Mouse (Mus musculus): ENCODE data around the gene Islr. TPM values are rescaled to one million over a fixed set of nuclear protein-coding genes. Genes with fewer than 3 reads are reported as not detected.

Islr gene
- polyA plus RNA-seq, 1 experiment from 2014 or later, result 4.2 TPM

- no peak for DNase-seq
- Histone ChIP-seq H3K9me3 (replicated peaks) (no peaks in the 10 kb centered on the region), H3K4me3 (replicated peaks) (no peak overlapping the region), H3K4me2 (no peak overlapping the region), H3K27ac (no peak overlapping the region), H3K4me1 (replicated peaks) (peaks cover 24% of the 10 kb centered on the region), H3K27me3 (peaks cover 99% of the 10 kb centered on the region), H3K36me3 (no peaks in the 10 kb centered on the region), H3K9ac (no peak overlapping the region)
- no peak for ATAC-seq (ENCODE audit: low read depth)
- 3% methylated on average over 37 of the region's 37 CpGs for whole genome bisulfite sequencing (ENCODE audit: insufficient replicate concordance)
Observed at GRCm38 (mm10) chr9:58201861-58202549, 2.1 kb downstream of the Islr start.

DNA sequence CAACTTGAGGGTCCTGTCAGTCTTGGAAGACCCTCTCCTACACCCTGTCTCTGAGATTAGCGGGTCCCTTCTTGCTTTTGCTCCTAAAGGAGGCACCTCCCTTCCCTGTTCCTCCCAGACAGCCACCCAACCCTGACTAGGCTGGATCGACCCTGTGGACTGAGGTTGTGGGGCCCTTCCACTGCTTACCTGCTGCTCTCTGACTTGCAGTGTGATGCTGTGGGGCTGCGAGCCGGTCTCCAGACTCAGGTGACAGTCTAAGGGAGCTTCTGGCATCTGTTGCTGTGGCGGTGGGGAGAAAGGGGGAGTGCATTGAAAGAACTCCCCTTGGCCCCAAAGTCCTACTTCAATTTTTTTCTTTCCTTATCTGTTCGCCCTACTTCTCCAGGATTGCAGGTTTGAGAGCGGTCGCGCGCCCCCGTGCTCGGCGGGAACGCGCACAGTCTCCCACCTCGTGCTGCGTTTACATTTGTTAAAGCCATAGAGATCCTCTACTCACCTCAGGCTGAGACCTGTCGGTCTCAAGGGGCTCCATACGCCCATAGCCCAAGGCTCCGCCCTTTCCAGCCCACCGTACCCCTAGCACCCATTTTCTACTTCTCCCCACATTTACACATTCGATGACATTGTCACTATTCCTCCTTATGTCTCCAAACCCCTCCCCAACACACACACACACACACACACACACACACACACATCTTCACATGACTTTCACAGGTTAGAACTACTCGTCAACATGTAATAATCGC lies 2.8 kb downstream of the Islr start:
- H3K9me3 ChIP-seq (replicated peaks), result no peaks in the 10 kb centered on the region
- peaks cover 99% of the 10 kb centered on the region for H3K27me3 ChIP-seq
- no peaks in the 10 kb centered on the region for H3K36me3 ChIP-seq
- H3K4me1 ChIP-seq (replicated peaks), result peaks cover 27% of the 10 kb centered on the region
- H3K4me3 ChIP-seq (replicated peaks), result no peak overlapping the region
- DNase-seq (no peak), ATAC-seq (ENCODE audit: low read depth) (no peak)
- no peak overlapping the region for H3K27ac ChIP-seq
- H3K4me2 ChIP-seq, result no peak overlapping the region
- 2% methylated on average over 24 of the region's 24 CpGs for WGBS (ENCODE audit: insufficient replicate concordance)
- H3K9ac ChIP-seq, result no peak overlapping the region

DNA sequence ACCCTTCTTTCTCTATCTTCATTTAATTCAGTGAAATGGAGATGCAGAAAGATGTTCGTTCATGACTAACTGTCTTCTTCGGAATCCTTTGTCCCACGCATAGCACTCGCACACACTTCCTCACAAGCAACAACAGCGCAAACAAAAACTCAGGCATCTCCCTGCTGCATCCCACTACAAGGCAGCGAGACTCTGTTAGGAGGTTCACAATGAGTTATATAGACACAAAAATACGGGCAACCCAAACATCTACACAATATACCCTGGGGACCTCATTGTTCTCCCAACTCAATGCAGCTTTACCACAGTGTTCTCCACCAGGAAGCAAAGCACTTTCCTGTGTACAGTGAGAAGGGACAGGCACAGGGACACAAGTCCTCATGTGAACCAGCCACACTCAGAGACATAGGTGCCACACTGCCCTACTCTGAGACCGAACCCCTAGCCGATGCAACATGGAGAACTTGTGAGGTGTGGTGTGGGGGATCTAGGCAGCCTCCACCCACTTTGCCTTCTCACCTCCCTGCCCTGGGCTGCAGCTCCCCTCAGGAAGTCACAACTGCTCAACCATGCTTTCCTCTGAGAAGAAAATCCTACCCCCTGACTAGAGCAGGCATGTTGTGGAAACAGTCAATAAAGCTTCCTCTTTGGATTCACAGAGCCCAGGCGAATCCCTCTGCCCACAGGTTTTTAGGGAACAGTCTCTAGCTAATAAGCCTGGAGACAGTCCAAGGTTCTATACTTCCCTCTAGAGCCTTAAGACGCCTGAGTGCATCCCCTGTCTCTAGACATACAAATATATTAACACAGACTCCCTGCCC lies 3.6 kb downstream of the Islr start:
- Histone ChIP-seq H3K27ac (no peak overlapping the region), H3K4me2 (no peak overlapping the region), H3K27me3 (peaks cover 99% of the 10 kb centered on the region), H3K4me1 (replicated peaks) (peaks cover 27% of the 10 kb centered on the region), H3K36me3 (no peaks in the 10 kb centered on the region), H3K4me3 (replicated peaks) (no peak overlapping the region), H3K9ac (no peak overlapping the region), H3K9me3 (replicated peaks) (no peaks in the 10 kb centered on the region)
- DNase-seq (no peak), ATAC-seq (ENCODE audit: low read depth) (no peak)
- 8% methylated on average over 11 of the region's 11 CpGs for WGBS (ENCODE audit: insufficient replicate concordance)

GRCm38 (mm10) chr9:58199381-58200269 lies 4.5 kb downstream of the Islr start:
- no peaks in the 10 kb centered on the region for H3K36me3 ChIP-seq
- no peak overlapping the region for H3K9ac ChIP-seq
- peaks cover 27% of the 10 kb centered on the region for H3K4me1 ChIP-seq (replicated peaks)
- no peak overlapping the region for H3K4me3 ChIP-seq (replicated peaks)
- no peaks in the 10 kb centered on the region for H3K9me3 ChIP-seq (replicated peaks)
- H3K27ac ChIP-seq, result no peak overlapping the region
- no peak overlapping the region for H3K4me2 ChIP-seq
- WGBS (ENCODE audit: insufficient replicate concordance), result 3% methylated on average over 41 of the region's 41 CpGs
- ATAC-seq (ENCODE audit: low read depth) (no peak), DNase-seq (no peak)
- peaks cover 99% of the 10 kb centered on the region for H3K27me3 ChIP-seq

- H3K9ac ChIP-seq, result no peak overlapping the region
- no peaks in the 10 kb centered on the region for H3K9me3 ChIP-seq (replicated peaks)
- H3K27me3 ChIP-seq, result peaks cover 100% of the 10 kb centered on the region
- ATAC-seq (ENCODE audit: low read depth) (no peak), DNase-seq (no peak)
- H3K36me3 ChIP-seq, result no peaks in the 10 kb centered on the region
- no peak overlapping the region for H3K27ac ChIP-seq
- H3K4me2 ChIP-seq, result no peak overlapping the region
- H3K4me3 ChIP-seq (replicated peaks), result no peak overlapping the region
- 4% methylated on average over 38 of the region's 38 CpGs for WGBS (ENCODE audit: insufficient replicate concordance)
- peaks cover 24% of the 10 kb centered on the region for H3K4me1 ChIP-seq (replicated peaks)
Observed at GRCm38 (mm10) chr9:58198801-58199371, 5.2 kb downstream of the Islr start.

GRCm38 (mm10) chr9:58197781-58198701 lies 6.1 kb downstream of the Islr start:
- Histone ChIP-seq H3K4me3 (replicated peaks) (0 out of 2 replicates have a peak overlapping the region, but pooled peaks have one; percentile 9), H3K4me2 (peak overlapping the region; percentile 21; the same call in 1 of the 2 replicates), H3K27me3 (peaks cover 100% of the 10 kb centered on the region), H3K9ac (no peak overlapping the region), H3K4me1 (replicated peaks) (peaks cover 19% of the 10 kb centered on the region; the same call in 1 of the 2 replicates), H3K27ac (no peak overlapping the region), H3K36me3 (no peaks in the 10 kb centered on the region), H3K9me3 (replicated peaks) (no peaks in the 10 kb centered on the region)
- ATAC-seq (ENCODE audit: low read depth) (no peak), DNase-seq (no peak)
- WGBS (ENCODE audit: insufficient replicate concordance), result 2% methylated on average over 58 of the region's 58 CpGs

DNA sequence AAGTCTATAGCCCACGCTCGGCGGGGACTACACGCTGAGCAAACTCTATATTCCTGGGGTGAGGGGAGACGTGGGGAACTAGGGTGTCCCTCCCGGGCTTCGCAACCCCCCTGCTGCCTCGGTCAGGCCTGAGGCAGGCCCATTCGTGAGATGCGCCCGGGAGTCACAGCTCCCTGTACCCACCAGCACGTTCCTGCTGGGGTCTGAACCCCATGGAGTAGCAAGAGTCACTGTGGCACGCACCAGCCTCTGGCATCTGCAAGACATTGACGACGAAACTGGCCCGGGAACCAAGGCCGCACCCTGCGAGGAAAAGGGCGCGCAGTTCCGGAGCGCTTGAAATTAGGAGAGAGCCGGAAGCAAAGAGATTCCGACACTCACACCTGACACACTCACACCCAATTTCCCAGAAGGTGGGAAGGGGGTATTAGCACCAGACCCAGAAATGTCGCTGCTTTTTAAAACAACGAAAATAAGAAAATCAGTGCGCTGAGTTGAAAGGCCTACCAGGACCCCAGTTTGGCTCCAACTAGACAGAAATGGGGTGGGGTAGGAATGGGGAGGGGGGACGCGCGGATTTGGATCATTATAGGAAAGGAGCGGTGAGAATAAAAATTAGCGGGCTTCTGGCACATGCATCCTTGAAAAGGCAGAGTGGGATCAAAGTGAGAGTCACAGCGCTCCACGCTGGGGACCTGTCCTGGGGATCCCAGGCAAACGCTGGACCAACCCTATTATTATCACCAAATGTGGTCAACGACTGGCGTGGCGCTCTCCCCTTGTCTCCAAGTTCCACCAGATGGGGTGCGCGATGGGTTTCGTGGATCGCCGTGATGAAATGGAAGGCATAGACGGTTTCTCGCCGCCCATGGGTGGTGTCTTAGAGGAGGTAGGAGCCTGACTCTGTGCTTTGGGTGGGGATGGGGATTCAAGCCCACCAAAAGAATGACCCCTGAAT lies 7.2 kb downstream of the Islr start:
- DNase-seq, result no peak
- no peak for ATAC-seq (ENCODE audit: low read depth)
- Histone ChIP-seq H3K4me2 (no peak overlapping the region; the same call in 1 of the 2 replicates), H3K4me3 (replicated peaks) (no peak overlapping the region), H3K9ac (no peak overlapping the region), H3K9me3 (replicated peaks) (no peaks in the 10 kb centered on the region), H3K4me1 (replicated peaks) (peaks cover 19% of the 10 kb centered on the region; the same call in 1 of the 2 replicates), H3K27ac (no peak overlapping the region), H3K27me3 (peaks cover 92% of the 10 kb centered on the region), H3K36me3 (no peaks in the 10 kb centered on the region)
- 4% methylated on average over 46 of the region's 46 CpGs for WGBS (ENCODE audit: insufficient replicate concordance)

- no peak overlapping the region for H3K4me3 ChIP-seq (replicated peaks)
- peaks cover 85% of the 10 kb centered on the region for H3K27me3 ChIP-seq
- 3% methylated on average over 14 of the region's 14 CpGs for WGBS (ENCODE audit: insufficient replicate concordance)
- H3K9ac ChIP-seq, result no peak overlapping the region
- no peak overlapping the region; the same call in 1 of the 2 replicates for H3K4me2 ChIP-seq
- H3K27ac ChIP-seq, result no peak overlapping the region
- peaks cover 19% of the 10 kb centered on the region; the same call in 1 of the 2 replicates for H3K4me1 ChIP-seq (replicated peaks)
- H3K9me3 ChIP-seq (replicated peaks), result no peaks in the 10 kb centered on the region
- ATAC-seq (ENCODE audit: low read depth) (no peak), DNase-seq (no peak)
- H3K36me3 ChIP-seq, result no peaks in the 10 kb centered on the region
Observed at GRCm38 (mm10) chr9:58196141-58196540, 8.0 kb downstream of the Islr start.

- H3K4me1 ChIP-seq (replicated peaks), result peaks cover 19% of the 10 kb centered on the region; the same call in 1 of the 2 replicates
- H3K9me3 ChIP-seq (replicated peaks), result no peaks in the 10 kb centered on the region
- no peak overlapping the region for H3K4me2 ChIP-seq
- DNase-seq (no peak), ATAC-seq (ENCODE audit: low read depth) (no peak)
- peaks cover 85% of the 10 kb centered on the region for H3K27me3 ChIP-seq
- WGBS (ENCODE audit: insufficient replicate concordance), result 0% methylated on average over 1 of the region's 1 CpGs
- no peak overlapping the region for H3K27ac ChIP-seq
- no peak overlapping the region for H3K4me3 ChIP-seq (replicated peaks)
- no peak overlapping the region for H3K9ac ChIP-seq
- no peaks in the 10 kb centered on the region for H3K36me3 ChIP-seq
Observed at GRCm38 (mm10) chr9:58195671-58196070, 8.4 kb downstream of the Islr start.
